Mouse (Mus musculus) heart, postnatal 25 days (tissue): Measurements from ENCODE around the gene Nr5a1. TPM values are rescaled to one million over a fixed set of nuclear protein-coding genes. Genes with fewer than 3 reads are reported as not detected.

Experiments used
- DNase-seq: peaks from one replicate; pipeline ENCODE4 v3.0.0; 2022; ENCODE audit warnings: low spot score
- intact Hi-C: fragments of 180-260 bp; cut with DNase I; formaldehyde crosslinking; loops from one replicate; pipeline ENCODE4 v1.15.1; 2025
- total RNA-seq, 2 experiments: library from RNA; stranded (reverse); gene quantifications; 2 replicates each; pipeline ENCODE4 v1.2.3; 2021

Nr5a1 gene
- total RNA-seq, result not detected

- no peak for DNase-seq
- intact Hi-C loops, result no loop called here
Observed at GRCm38 (mm10) chr2:38714324-38714723, at the start of gene Nr5a1. Gene Nr5a1, minus strand, starts transcription at chr2:38714542.

GRCm38 (mm10) chr2:38739847-38740246 is 25.5 kb upstream of the Nr5a1 start:
- intact Hi-C loops, result loop anchor here (1.0 to 5.0 kb wide), 3 partner anchors 79 to 308 kb away; no protein-coding TSS in a partner anchor
- no peak for DNase-seq

GRCm38 (mm10) chr2:38739410-38739809 is 25.1 kb upstream of the Nr5a1 start:
- intact Hi-C loops, result loop anchor here (1.0 to 5.0 kb wide), 3 partner anchors 79 to 307 kb away; no protein-coding TSS in a partner anchor
- DNase-seq, result no peak

DNA sequence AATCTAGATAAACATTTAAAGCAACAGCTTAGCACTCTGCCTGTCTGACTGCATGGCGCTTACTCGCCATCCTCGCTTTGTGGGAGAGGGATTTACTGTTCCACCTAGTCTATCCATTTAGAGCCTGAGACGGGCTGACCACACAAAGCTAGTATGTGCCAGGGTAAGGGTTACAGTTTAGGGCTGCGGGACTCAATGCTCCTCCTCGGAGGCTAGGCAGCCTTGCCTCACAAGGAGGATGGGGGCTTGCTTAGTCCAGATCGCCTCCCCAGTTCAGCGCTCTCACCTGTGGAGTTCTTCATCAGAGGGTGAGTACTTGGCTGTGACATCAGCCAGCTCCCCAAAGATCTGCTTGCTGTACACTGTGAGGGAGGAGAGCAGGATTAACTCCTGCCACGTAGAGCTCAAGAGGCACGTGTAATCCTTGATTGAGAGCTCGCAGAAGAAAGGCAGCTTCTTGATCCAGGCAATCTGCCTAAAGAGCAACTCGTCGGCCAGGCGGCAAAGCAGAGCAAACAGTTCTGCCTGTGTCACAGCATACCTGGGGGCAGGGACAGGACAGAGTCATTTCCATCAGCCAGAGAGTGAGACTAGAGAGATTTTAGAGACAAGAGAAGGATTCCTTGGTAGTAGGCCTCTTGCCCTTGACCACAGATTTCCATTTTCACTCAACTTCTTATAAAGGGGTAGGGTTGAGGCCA is 24.4 kb upstream of the Nr5a1 start:
- intact Hi-C loops, result loop anchor here (1.0 to 5.0 kb wide), 3 partner anchors 78 to 306 kb away; no protein-coding TSS in a partner anchor
- no peak for DNase-seq

GRCm38 (mm10) chr2:38735740-38736139 is 21.4 kb upstream of the Nr5a1 start:
- DNase-seq, result no peak
- intact Hi-C loops, result loop anchor here (5.0 kb wide), 1 partner anchor 303 kb away; no protein-coding TSS in a partner anchor

DNA sequence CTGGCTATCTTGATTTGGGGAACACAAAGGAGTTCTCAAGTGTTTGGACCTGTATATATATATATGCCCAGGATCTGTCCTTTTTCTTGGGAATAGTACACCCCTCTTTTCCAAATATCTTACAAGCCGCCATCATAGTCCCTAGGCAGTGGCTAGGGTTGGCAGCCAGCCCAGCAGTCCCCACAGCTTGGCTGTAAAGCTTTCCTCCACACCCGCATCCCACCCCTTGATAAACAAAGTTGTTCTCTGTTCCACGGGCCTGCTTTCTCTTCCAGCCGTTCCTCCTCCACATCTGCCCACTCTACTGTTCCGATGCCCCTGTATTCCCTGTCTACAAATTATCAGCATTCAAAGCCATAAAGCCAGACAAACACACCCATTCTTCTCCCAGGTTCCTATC is 20.4 kb upstream of the Nr5a1 start:
- DNase-seq, result no peak
- intact Hi-C loops, result loop anchor here (5.0 kb wide), 1 partner anchor 302 kb away; no protein-coding TSS in a partner anchor

DNA sequence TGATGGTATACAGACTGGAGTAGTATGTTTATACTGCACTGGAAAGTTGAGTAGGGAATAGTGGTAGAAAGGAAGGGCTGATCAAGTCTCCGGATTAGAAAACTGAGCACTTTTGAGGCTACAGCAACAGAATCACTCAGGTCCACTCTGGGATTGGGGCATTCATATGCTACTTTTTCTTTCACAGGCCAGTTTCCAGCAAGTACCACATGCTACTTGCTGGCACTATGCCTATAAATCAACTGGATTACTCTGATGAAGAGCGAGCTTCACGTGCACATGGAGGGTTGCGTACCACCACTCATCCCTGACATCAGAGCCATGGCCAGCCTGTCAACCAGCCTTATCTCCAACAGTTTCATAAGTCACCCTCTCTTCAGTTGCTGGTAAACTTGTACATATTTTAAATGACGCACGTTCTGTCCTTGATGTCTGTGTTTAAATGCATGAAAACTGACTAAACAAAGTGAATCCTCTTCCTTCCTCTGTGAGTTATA is 16.0 kb upstream of the Nr5a1 start:
- DNase-seq, result no peak
- intact Hi-C loops, result no loop called here

DNA sequence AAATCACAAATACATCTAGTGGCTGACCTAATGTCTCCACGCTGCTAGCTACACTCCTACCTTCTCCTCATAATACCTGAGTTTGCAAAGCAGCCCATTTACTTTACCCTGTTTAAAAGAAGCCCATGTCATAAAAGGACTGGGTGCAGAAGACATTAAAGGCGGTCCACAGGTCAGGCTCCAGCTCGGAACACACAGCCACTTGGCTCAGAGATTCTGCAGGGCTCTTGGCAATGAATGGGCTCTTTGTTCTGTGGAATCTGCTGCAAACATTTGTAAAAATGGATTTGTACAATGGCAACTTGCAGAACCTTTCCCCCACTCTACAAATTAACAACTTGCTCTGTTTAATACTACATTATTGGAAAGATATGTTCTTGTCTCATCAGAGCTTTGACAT is 11.1 kb upstream of the Nr5a1 start:
- no peak for DNase-seq
- intact Hi-C loops, result no loop called here

DNA sequence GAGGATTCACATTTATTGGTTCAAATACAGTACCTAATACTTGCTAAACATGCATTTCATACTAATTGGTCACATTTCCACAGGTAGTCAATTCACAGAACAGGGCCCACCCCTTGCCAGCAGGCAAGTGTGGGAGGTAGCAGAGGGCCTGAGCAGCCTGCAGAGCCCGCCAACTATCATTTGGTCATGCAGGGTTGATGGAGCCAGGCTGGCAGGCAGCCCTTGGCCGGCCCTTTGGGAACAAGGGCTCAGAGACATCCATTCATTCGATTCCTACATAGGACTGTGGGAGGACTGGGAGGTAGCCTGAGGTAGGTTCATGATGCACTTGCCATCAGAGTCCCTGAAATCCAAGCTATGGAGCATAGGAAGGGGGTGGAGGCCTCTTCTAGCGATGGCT is 9.0 kb upstream of the Nr5a1 start:
- intact Hi-C loops, result no loop called here
- DNase-seq, result no peak

- no peak for DNase-seq
- intact Hi-C loops, result no loop called here
Observed at GRCm38 (mm10) chr2:38722076-38722475, 7.7 kb upstream of the Nr5a1 start.

- intact Hi-C loops, result no loop called here
Observed at GRCm38 (mm10) chr2:38720661-38721060, 6.3 kb upstream of the Nr5a1 start.

GRCm38 (mm10) chr2:38719354-38719753 is 5.0 kb upstream of the Nr5a1 start:
- DNase-seq, result no peak
- intact Hi-C loops, result no loop called here

More at GRCm38 (mm10) chr2:38720661-38721060, 6.3 kb upstream of the Nr5a1 start:
- no peak for DNase-seq

GRCm38 (mm10) chr2:38718676-38719075 is 4.3 kb upstream of the Nr5a1 start:
- intact Hi-C loops, result no loop called here
- DNase-seq, result no peak

DNA sequence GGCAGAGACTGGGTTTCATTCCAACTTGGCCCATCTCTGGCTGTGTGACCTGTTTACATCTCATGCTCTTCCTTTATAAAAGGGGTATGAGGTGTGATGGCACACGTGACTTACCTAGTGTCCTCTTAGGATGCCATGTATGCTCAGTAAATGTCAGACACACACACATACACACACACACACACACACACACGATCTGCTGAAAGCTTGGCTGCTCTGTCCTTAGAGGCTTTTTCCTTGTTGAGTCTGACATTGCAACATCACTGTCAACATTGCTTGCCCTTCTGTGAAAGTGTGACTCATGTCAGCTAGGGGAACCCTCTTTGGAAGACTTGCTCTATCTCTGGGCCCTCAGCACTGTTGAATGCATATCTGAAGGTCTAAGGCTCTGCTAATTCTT is 3.1 kb upstream of the Nr5a1 start:
- DNase-seq, result no peak
- intact Hi-C loops, result no loop called here

- intact Hi-C loops, result no loop called here
- DNase-seq, result no peak
Observed at GRCm38 (mm10) chr2:38713596-38713995, 746 bp downstream of the Nr5a1 start.

- DNase-seq, result no peak
- intact Hi-C loops, result no loop called here
Observed at GRCm38 (mm10) chr2:38712769-38713125, 1.6 kb downstream of the Nr5a1 start.

GRCm38 (mm10) chr2:38712076-38712768 is 2.1 kb downstream of the Nr5a1 start:
- DNase-seq, result no peak
- intact Hi-C loops, result no loop called here

- no peak for DNase-seq
- intact Hi-C loops, result no loop called here
Observed at GRCm38 (mm10) chr2:38711421-38711861, 2.9 kb downstream of the Nr5a1 start.

DNA sequence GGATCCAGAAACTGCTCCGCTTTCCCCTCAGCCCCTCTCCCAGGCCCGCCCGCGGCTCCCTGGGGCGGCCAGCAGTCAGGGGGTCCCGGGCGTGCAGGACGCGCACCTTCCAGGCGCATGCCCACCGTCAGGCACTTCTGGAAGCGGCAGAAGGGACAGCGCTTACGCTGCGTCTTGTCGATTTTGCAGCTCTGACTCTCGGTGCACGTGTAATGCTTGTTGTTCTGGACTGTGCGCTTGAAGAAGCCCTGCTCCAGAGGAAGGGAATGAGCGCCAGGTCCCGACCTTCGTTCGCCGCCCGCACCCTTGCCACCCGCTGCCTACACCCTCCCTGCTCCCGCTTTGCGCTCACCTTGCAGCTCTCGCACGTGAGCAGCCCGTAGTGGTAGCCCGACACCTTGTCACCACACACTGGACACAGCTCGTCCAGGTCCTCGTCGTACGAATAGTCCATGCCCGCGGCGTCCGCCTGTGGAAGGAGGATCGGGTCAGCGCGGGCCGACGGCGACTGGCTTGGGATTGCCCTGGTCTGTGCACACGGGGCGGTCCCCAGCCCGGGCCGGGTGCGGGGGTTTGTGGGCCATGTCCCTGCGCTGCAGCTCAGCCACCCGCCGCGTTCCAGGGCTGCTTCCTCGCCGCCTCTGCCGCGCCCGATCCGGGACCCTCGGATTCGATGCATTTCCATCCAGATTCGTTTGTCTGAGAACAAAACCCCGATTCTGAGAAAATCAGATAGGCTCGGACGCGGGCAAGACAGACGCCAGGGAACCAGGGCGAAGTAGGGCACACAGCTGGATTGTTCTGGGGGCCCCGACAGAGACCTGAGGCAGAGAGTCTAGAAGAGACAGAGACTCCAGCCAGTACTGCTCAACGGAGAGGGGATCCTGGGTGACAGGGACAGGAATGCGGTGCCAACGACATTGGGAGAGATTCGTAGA is 3.8 kb downstream of the Nr5a1 start:
- DNase-seq, result no peak
- intact Hi-C loops, result no loop called here
